Mouse (Mus musculus) kidney, adult 2 months (tissue): ENCODE measurements at regions not wholly inside any gene's neighbourhood (a gene's known extent, or its start where the extent isn't known, plus 50 kb on each side); places are given as distances from the start of the nearest gene placed in this dataset.

Source experiments
- CTCF ChIP-seq: fragments of 200-500 bp; conservative IDR thresholded peaks from 2 replicates; pipeline ENCODE4 v1.5.1; 2011; ENCODE audit warnings: low read depth, mild to moderate bottlenecking, control low read depth, low read length, moderate library complexity, mixed read lengths; ENCODE audit not compliant: insufficient read depth, insufficient read length
- POLR2A ChIP-seq: fragments of 200-500 bp; IDR thresholded peaks from one replicate; pipeline ENCODE4 v1.6.1; 2011; ENCODE audit warnings: low read depth, low read length, control low read depth

DNA sequence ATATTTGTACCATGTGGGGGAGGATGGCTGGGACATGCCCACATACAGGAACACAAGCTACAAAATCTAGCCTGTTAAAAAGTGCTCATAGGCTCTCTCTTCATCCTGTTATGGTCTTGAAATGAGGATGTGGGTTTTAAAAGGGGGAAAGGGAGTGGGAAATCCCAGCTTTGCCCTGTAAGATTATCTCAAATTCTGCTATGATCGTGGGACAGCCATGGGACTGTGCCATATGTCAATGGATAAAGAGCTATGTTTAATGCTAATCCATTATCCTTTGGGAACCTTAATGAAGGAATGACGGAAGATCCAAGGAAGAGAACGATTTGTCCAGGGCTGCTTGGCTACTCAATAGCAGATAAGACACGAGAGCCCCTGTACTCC is 113.8 kb upstream of the Foxn2 start:
- TF ChIP-seq CTCF (no peak), POLR2A (no peak)
